Mouse (Mus musculus): ENCODE results near the gene Hist2h2ac. TPM values are rescaled to one million over a fixed set of nuclear protein-coding genes. Genes with fewer than 3 reads are reported as not detected.
"Not testable (repeated sequence)": the region's sequence is repeated elsewhere in the genome, so short reads cannot be mapped to it uniquely, and the experiment has no call there.

Gene Hist2h2ac
- 13.7 and 17.4 TPM in 2 replicates for polyA plus RNA-seq (2015; fragmentation: Nextera tagmentation; extraction: Ambion mirVana)

GRCm38 (mm10) chr3:96220765-96221639 is at the start of gene Hist2h2ac, which contains the start of gene Hist2h2be:
Gene Hist2h2ac, minus strand, starts transcription at chr3:96220880.
Gene Hist2h2be, plus strand, starts transcription at chr3:96221119.
- Histone ChIP-seq H3K36me3 (no peaks in the 10 kb centered on the region), H3K27me3 (no peaks in the 10 kb centered on the region), H3K9ac (peak within 1 kb of the TSS; percentile 90), H3K4me3 (peak within 1 kb of the TSS; percentile 55), H3K9me3 (no peaks in the 10 kb centered on the region), H3K27ac (peak within 1 kb of the TSS; percentile 97), H3K4me1 (peaks cover 27% of the 10 kb centered on the region), H3K4me2 (peak within 1 kb of the TSS; percentile 89)
- WGBS = under 1% methylated on average over 43 of the region's 43 CpGs
- peak; percentile 93 for ATAC-seq (ENCODE audit: borderline replicate concordance, extremely low read depth, low FRiP score, low TSS enrichment)

- peak within 1 kb of the TSS; percentile 98 for H3K27ac ChIP-seq
- peak within 1 kb of the TSS; percentile 72 for H3K9ac ChIP-seq
- peak; percentile 96 for ATAC-seq (ENCODE audit: borderline replicate concordance, extremely low read depth, low FRiP score, low TSS enrichment)
- H3K4me2 ChIP-seq = peak within 1 kb of the TSS; percentile 88
- peak within 1 kb of the TSS; percentile 52 for H3K4me3 ChIP-seq
- H3K36me3 ChIP-seq = no peaks in the 10 kb centered on the region
- under 1% methylated on average over 45 of the region's 45 CpGs for WGBS
- H3K4me1 ChIP-seq = peaks cover 11% of the 10 kb centered on the region
- no peaks in the 10 kb centered on the region for H3K9me3 ChIP-seq
- no peaks in the 10 kb centered on the region for H3K27me3 ChIP-seq
Measured at GRCm38 (mm10) chr3:96269511-96270474, 49.1 kb upstream of the Hist2h2ac start, which contains the start of gene Hist2h2bb. Gene Hist2h2bb, plus strand, starts transcription at chr3:96269752.

- 0% methylated on average over 19 of the region's 44 CpGs for WGBS
- Histone ChIP-seq H3K9ac (peak overlapping the region; percentile 68), H3K27ac (peak overlapping the region; percentile 98), H3K4me1 (peaks cover 21% of the 10 kb centered on the region), H3K4me2 (peak overlapping the region; percentile 88), H3K4me3 (peak overlapping the region; percentile 44)
- H3K9me3 ChIP-seq, H3K36me3 ChIP-seq, H3K27me3 ChIP-seq: not testable (repeated sequence)
- ATAC-seq (ENCODE audit: borderline replicate concordance, extremely low read depth, low FRiP score, low TSS enrichment) = peak; percentile 25
Measured at GRCm38 (mm10) chr3:96268776-96269378, 48.2 kb upstream of the Hist2h2ac start.

DNA sequence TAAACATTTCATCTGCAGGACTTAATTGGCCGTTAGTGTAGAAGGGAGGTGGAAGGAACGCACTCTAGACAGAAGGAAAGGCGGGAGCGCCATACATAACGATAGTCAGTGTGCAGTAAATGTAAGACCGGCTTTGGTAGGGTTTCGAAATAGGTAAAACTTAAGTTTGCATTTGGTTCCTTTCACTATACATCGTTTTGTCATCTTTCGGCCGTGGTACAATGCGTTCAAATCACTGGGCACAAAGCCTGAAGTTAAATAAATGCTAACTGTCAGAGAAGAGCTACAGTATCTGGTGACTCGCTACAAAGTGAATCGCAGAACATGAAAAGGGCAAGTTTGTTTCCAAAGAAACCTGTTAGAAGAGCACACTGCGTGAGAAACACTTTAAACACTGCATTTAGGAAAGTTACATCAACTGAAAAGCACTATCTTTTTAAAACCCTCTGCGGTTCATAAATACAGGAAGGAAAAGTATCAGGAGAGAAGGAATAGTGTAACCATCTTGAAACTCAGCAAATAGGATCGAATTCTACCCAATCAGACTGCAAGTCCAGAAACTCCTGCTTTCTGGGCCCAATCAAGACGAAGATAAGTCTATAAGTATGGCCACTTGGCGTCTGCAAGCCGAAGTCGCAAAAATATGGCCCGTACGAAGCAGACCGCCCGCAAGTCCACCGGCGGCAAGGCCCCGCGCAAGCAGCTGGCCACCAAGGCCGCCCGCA is 47.5 kb upstream of the Hist2h2ac start, which contains the start of gene Hist2h3b:
Gene Hist2h3b (plus strand): TSS at position 604 of the 725 bp plus-strand sequence.
- Histone ChIP-seq H3K4me3 (peak within 1 kb of the TSS; percentile 52), H3K4me1 (peaks cover 21% of the 10 kb centered on the region), H3K4me2 (peak within 1 kb of the TSS; percentile 88), H3K9ac (peak within 1 kb of the TSS; percentile 68), H3K27ac (peak within 1 kb of the TSS; percentile 98), H3K9me3 (no peaks in the 10 kb centered on the region), H3K36me3 (no peaks in the 10 kb centered on the region), H3K27me3 (no peaks in the 10 kb centered on the region)
- WGBS = 11% methylated on average over 30 of the region's 30 CpGs
- ATAC-seq (ENCODE audit: borderline replicate concordance, extremely low read depth, low FRiP score, low TSS enrichment) = peak; percentile 79

- no peak for ATAC-seq (ENCODE audit: borderline replicate concordance, extremely low read depth, low FRiP score, low TSS enrichment)
- Histone ChIP-seq H3K36me3 (no peaks in the 10 kb centered on the region), H3K27me3 (no peaks in the 10 kb centered on the region), H3K9me3 (no peaks in the 10 kb centered on the region), H3K27ac (peak overlapping the region; percentile 95), H3K4me3 (peak overlapping the region; percentile 40; the same call in 1 of the 2 replicates), H3K4me2 (peak overlapping the region; percentile 53), H3K4me1 (peaks cover 21% of the 10 kb centered on the region), H3K9ac (0 out of 2 replicates have a peak overlapping the region, but pooled peaks have one; percentile 17)
- 67% methylated on average over 4 of the region's 4 CpGs for WGBS
Measured at GRCm38 (mm10) chr3:96267541-96267940, 46.9 kb upstream of the Hist2h2ac start.

- H3K4me1 ChIP-seq = peaks cover 29% of the 10 kb centered on the region
- no peaks in the 10 kb centered on the region for H3K27me3 ChIP-seq
- no peaks in the 10 kb centered on the region for H3K9me3 ChIP-seq
- peak overlapping the region; percentile 19; the same call in 1 of the 2 replicates for H3K27ac ChIP-seq
- no peak for ATAC-seq (ENCODE audit: borderline replicate concordance, extremely low read depth, low FRiP score, low TSS enrichment)
- no peak overlapping the region for H3K9ac ChIP-seq
- no peak overlapping the region for H3K4me3 ChIP-seq
- no peaks in the 10 kb centered on the region for H3K36me3 ChIP-seq
- H3K4me2 ChIP-seq = no peak overlapping the region
- WGBS = 81% methylated on average over 8 of the region's 8 CpGs
Measured at GRCm38 (mm10) chr3:96266132-96266710, 45.5 kb upstream of the Hist2h2ac start.

GRCm38 (mm10) chr3:96264404-96264949 is 43.8 kb upstream of the Hist2h2ac start:
- peak overlapping the region; percentile 98 for H3K27ac ChIP-seq
- no peaks in the 10 kb centered on the region for H3K36me3 ChIP-seq
- H3K4me1 ChIP-seq = peaks cover 29% of the 10 kb centered on the region
- no peaks in the 10 kb centered on the region for H3K9me3 ChIP-seq
- peak overlapping the region; percentile 68; the same call in 1 of the 2 replicates for H3K9ac ChIP-seq
- H3K4me2 ChIP-seq = peak overlapping the region; percentile 75
- WGBS = 61% methylated on average over 7 of the region's 7 CpGs
- H3K27me3 ChIP-seq = peaks cover 5% of the 10 kb centered on the region; the same call in 1 of the 2 replicates
- ATAC-seq (ENCODE audit: borderline replicate concordance, extremely low read depth, low FRiP score, low TSS enrichment) = no peak
- H3K4me3 ChIP-seq = peak overlapping the region; percentile 53; the same call in 1 of the 2 replicates

DNA sequence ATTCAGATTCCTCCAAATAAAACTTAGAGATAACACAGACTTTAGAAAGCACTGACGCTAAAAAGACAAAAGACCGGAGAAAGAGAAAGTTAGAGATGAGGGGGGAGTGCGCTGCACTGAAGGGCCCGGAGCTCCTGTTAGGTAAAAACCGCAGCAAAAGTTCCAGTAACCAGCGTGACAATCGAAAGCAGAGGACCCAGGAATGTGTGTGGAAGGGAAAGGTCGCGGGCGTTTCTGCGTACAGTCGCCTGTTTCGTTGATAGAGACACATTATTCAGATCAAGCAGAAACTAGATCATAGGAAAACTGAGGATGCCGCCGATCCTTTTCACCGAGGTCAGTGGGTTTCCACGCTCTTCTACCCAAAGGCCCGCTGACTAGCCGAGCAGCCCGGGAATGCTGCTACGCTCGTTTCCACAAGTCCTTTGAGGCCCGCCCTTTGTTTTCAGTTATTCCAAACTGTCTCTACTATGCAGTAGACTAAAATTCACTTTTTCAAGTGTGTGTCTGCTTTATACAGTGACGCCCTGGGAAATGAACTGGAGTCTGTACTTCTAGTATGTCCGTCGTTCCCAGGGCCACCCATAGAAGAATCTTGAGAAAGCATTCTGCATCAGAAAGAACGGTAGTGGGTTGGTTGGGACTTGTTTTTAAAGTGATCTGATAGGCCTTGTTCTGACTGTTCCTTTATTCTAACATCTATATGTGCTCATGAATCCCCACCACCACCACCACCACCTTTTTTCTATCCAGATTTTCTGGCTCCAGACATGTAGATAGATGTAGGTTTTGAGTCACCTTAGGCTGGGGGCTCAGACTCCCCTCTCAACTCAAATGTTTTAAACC is 43.1 kb upstream of the Hist2h2ac start:
- peak overlapping the region; percentile 53 for H3K4me3 ChIP-seq
- no peaks in the 10 kb centered on the region for H3K36me3 ChIP-seq
- H3K9me3 ChIP-seq = no peaks in the 10 kb centered on the region
- WGBS = 6% methylated on average over 27 of the region's 27 CpGs
- peak; percentile 25; the same call in 1 of the 2 replicates for ATAC-seq (ENCODE audit: borderline replicate concordance, extremely low read depth, low FRiP score, low TSS enrichment)
- peak overlapping the region; percentile 98 for H3K27ac ChIP-seq
- H3K27me3 ChIP-seq = peaks cover 7% of the 10 kb centered on the region
- H3K4me1 ChIP-seq = peaks cover 29% of the 10 kb centered on the region
- H3K9ac ChIP-seq = peak overlapping the region; percentile 68
- peak overlapping the region; percentile 75 for H3K4me2 ChIP-seq

DNA sequence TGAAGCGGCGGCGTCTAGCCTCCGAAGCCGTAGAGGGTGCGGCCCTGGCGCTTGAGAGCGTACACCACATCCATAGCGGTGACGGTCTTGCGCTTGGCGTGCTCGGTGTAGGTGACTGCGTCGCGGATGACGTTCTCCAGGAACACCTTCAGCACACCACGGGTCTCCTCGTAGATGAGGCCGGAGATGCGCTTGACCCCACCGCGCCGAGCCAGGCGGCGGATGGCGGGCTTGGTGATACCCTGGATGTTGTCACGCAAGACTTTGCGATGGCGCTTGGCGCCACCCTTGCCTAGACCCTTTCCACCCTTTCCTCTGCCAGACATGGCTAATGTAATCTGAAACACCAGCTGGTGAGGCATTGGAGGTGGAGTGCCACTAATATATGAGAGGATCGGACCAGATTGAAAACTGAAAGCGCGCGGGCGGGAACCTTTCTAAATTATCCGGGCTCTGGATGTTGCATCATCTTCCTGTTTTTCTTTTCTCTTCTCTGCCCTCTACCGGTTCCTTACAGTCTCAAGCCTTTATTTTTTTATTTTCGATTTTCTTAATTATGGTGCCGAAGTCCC is 42.4 kb upstream of the Hist2h2ac start, which contains the start of gene Hist2h4:
Gene Hist2h4 (minus strand): TSS at position 333 of the 572 bp plus-strand sequence.
- Histone ChIP-seq H3K36me3 (no peaks in the 10 kb centered on the region), H3K4me3 (peak within 1 kb of the TSS; percentile 53), H3K27ac (peak within 1 kb of the TSS; percentile 98), H3K9me3 (no peaks in the 10 kb centered on the region), H3K4me2 (peak within 1 kb of the TSS; percentile 75), H3K27me3 (peaks cover 11% of the 10 kb centered on the region), H3K9ac (peak within 1 kb of the TSS; percentile 68), H3K4me1 (peaks cover 29% of the 10 kb centered on the region)
- under 1% methylated on average over 40 of the region's 40 CpGs for WGBS
- ATAC-seq (ENCODE audit: borderline replicate concordance, extremely low read depth, low FRiP score, low TSS enrichment) = peak; percentile 87

Data from lung, embryonic 15.5 days (tissue).